Mouse (Mus musculus) ES-Bruce4 (cell line): ENCODE measurements around the gene Pdcd10.
A peak's percentile ranks its signal among the peaks of the same experiment; 100 is the strongest.

ENCODE experiments used
- CTCF ChIP-seq: IDR thresholded peaks from one replicate; pipeline ENCODE4 v1.8.1; 2011; ENCODE audit warnings: low read depth, low read length
- EP300 ChIP-seq: IDR thresholded peaks from 2 replicates; pipeline ENCODE4 v1.6.1; 2011; ENCODE audit warnings: low read depth, low read length; ENCODE audit not compliant: insufficient read depth
- POLR2A ChIP-seq: IDR thresholded peaks from one replicate; pipeline ENCODE4 v1.8.1; 2011; ENCODE audit warnings: low read length; ENCODE audit not compliant: insufficient read depth

DNA sequence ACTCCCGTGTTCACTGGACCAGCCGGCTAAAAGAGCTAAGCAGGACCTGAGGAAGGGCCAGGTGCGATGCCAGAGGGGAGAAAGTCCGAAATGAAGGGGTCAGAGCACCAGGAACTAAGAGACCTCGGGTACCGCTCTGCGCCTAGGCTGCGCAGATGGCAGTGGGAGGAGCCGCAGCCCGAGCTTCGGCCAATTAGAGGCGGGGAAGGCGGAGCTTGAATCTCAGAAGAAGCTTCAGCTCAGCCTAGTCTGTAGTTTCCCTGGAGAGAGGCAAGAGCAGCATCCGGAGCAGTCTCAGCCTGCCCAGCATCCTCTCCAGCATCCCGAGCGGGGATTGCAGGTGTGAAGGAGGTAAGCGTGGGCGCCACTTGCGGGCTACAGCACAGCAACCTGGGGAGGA, 636 bp upstream of the Pdcd10 start, which contains the start of gene Serpini1:
- TF ChIP-seq CTCF = no peak
- TF ChIP-seq POLR2A = peak; percentile 59
- TF ChIP-seq EP300 = no peak
